Mouse (Mus musculus) T-cell, adult 2 months (primary cell): Measurements from ENCODE around the gene Myoz2.

Experiments
- DNase-seq: peaks from one replicate; pipeline ENCODE4 v3.0.0; 2022; ENCODE audit warnings: low spot score

Myoz2 gene

GRCm38 (mm10) chr3:123007386-123007785 lies 27.4 kb downstream of the Myoz2 start:
- no peak for DNase-seq

GRCm38 (mm10) chr3:123001053-123001452 lies 33.8 kb downstream of the Myoz2 start:
- DNase-seq = no peak

DNA sequence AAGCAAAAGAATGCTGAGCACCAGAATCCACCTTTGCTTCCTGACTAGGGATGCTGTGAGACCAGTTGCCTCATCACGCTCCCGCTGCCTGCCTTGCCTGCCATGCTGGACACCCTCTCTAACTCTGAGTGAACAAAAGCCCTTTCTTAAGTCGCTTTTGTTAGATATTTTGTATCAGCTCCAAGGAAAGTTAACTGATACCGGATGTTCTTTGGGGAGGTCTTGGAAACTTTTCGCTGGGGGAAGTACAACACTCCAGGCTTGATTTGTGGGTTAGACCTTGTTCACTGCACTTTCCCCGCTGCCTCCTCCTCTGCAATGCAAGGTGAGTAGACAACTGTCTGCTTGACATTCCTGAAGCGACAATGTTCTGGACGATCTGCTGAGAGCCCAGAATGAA lies 36.3 kb downstream of the Myoz2 start:
- DNase-seq = no peak

DNA sequence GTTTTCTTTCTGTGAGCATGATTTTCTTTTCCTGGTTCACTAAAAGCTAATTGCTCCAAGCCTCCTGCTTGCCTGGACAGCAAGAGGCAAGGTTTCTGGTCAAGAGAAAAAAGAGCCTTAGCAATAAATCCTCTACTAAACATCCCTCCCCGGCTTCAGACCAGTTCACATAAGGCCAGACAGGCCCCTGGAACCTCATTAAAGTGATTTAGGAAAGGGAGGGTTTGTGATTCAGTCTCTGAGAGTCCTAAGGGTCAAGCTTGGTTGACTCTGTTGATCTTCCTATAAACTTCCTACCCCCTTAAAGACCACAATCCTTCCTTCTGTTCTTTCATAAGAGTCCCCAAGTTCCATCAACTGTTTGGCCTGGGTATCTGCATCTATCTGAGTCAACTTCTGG lies 37.8 kb downstream of the Myoz2 start:
- no peak for DNase-seq

GRCm38 (mm10) chr3:122986906-122987305 lies 47.9 kb downstream of the Myoz2 start:
- no peak for DNase-seq

- no peak for DNase-seq
These were observed 48.4 kb downstream of the Myoz2 start for GRCm38 (mm10) chr3:122986386-122986785.

DNA sequence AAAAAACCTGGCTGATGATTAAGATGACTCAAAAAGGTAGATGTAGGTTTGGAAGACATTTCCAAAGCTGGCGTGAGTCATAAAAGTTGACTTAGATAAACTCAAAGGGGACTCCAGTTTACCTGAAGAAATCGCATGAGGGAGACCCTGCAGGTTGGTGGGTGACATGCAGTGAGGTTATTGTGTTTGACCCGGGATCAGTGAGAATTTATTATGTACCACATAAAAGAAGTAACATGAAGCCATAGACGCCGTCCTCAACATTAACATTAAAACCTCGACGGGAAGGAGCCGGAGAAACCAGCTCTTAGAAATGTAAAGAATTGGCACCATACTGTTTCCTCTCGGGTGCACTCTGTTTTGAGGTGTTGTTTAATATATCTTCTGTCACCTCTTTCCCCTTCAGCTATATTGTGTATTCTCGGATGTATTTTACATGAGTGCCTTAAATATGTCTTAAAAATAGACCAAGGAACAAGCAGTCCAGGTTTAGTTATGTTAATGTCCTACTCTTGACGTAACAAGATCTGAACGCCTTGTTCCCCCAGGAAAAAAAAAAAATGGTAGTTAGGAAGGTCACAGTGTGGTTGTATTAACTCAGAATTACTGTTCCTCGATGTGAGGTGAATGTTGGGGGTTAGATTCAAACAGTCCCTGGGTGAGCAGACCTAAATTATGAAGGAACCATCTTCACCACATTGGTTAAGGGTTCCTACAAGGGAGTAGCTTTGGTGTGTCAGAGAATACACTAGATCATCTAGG lies 49.5 kb downstream of the Myoz2 start:
- no peak for DNase-seq

DNA sequence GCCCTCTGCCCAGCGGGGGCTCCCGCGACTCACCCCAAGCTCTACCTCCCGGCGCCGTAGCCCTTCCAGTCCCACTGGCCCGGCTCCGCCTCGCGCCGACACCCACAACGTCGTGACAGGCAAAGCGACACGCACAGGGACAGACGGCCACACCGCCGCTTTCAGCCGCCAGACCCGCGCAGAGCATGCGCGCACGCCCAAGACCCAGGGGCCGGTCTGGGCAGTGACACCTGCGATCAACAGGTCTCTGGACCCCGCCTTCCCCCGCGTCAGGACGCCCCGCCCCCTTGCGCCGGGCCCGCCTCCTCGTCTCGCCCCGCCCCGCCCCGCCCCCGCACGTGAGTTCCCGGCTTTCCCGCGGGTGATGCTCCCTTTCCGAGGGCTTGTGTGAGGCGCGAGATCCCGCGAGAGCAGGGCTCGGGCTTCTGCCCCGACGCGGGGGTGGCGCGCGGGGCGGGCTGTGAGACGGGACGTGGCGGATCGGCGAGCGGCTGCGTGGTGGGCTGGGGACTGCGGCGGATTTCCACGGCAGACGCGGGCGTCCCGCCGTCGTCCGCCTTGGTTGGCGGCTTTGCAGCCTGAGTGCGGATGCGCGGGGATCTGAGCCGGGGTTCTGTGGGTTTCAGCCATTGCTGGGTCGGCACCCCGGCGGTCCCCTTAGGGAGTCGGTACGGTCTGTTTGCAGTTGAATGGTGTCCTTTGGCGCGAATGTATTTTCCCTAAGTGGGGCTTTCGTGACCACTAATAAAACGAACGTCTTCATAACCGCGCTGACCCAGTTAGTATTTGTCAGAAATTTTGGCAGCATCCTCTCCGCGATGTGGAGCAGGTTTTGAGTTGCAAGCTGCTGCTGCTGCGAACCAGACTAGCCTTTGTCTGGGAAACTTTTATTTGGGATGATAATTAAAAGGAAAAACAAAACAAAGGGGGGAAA lies 50.3 kb downstream of the Myoz2 start, which contains the start of gene Usp53:
Usp53 (minus strand) TSS at position 262 of the 934 bp plus-strand sequence.
- peak; percentile 94 for DNase-seq

GRCm38 (mm10) chr3:122983849-122984248 lies 51.0 kb downstream of the Myoz2 start:
- DNase-seq = peak; percentile 52

GRCm38 (mm10) chr3:122975964-122976363 lies 58.9 kb downstream of the Myoz2 start:
- no peak for DNase-seq

DNA sequence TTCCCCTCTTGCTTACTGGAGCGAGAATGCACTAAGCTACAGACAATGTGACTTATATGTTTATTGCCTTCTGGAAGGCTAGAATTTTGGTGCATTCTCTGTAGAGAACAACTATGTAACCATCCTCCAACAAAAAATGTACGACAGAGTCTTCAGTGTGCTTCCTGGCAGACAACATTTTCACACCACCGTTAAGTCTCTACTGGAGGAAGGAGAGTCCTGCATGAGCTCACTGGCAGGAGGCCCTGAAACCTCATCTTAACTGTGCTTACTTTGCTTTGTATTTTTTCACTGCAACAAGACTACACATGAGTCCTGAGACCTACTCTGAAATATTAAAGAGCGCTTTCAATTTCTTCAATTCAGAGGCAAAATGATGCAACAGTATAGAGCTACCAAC lies 59.5 kb downstream of the Myoz2 start:
- DNase-seq = no peak

DNA sequence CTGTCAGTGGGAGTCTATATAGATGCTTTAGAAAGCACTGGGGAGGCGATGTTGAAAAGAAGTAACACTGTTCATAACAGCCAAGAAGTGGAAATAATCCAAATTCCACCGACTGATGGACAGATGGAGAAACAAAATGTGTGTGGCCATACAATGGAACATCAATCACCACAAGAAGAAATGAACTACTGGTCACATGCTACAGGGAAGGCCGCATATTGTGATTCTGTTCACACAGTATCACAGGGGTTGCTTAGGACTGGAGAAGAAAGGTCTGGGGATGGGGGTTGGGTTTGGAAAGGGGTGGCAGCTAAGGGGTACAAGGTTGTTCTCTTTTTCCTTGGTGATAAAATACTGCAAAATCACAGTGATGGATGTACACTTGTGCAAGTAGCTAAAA lies 60.0 kb downstream of the Myoz2 start:
- DNase-seq = no peak

- DNase-seq = no peak
These were observed 62.5 kb downstream of the Myoz2 start for GRCm38 (mm10) chr3:122972126-122972822.

DNA sequence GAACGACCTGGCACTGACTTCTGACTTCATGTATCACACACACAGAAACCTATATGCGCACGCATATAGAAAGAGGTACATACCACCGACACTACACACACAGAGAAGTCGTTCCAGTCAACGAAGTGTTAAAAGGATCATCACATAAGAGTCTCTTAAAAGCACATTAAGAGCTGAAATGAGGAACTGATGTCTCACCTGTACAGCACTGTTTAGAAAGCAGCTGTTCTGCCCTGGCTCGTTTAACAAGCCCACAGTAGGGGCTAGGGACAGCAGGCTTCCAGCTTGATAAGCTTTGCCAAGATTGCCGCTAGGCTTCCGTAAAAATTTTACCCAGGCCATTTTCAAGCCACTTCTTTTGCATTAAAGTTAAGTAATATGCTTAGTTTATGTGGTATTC lies 66.4 kb downstream of the Myoz2 start:
- DNase-seq = no peak

GRCm38 (mm10) chr3:122964301-122964700 lies 70.5 kb downstream of the Myoz2 start:
- DNase-seq = no peak
